Mouse (Mus musculus): ENCODE measurements around the gene Acsm4. TPM values are rescaled to one million over a fixed set of nuclear protein-coding genes. Genes with fewer than 3 reads are reported as not detected.

Acsm4 gene
- polyA plus RNA-seq (2012; rRNA removed) = not detected in 2 replicates

- Histone ChIP-seq H3K4me3 (ENCODE audit: control insufficient read depth, low read depth, low read length) (no peak within 1 kb of the TSS), H3K36me3 (ENCODE audit: control insufficient read depth, insufficient read depth, low read length) (no peaks in the 10 kb centered on the region), H3K4me1 (ENCODE audit: control insufficient read depth, insufficient read depth, low read length) (peaks cover 2% of the 10 kb centered on the region; the same call in 1 of the 2 replicates), H3K27me3 (ENCODE audit: control insufficient read depth, insufficient read depth, low read length) (no peaks in the 10 kb centered on the region), H3K27ac (ENCODE audit: control insufficient read depth, insufficient read depth, low read depth, low read length) (no peak within 1 kb of the TSS)
- TF ChIP-seq CTCF (IDR thresholded peaks at IDR 0.05; ENCODE audit: control insufficient read depth, insufficient read depth, insufficient replicate concordance, low read depth, low read length) = no peak
These were observed at the start of gene Acsm4 for GRCm38 (mm10) chr7:119689726-119690125. TSS of gene Acsm4 (plus strand) at chr7:119690026.

- H3K27ac ChIP-seq (ENCODE audit: control insufficient read depth, insufficient read depth, low read depth, low read length) = no peak overlapping the region
- H3K36me3 ChIP-seq (ENCODE audit: control insufficient read depth, insufficient read depth, low read length) = no peaks in the 10 kb centered on the region
- TF ChIP-seq POLR2A (IDR thresholded peaks at IDR 0.05; ENCODE audit: control insufficient read depth, low read depth, low read length) = no peak
- H3K27me3 ChIP-seq (ENCODE audit: control insufficient read depth, insufficient read depth, low read length) = no peaks in the 10 kb centered on the region
- H3K4me3 ChIP-seq (ENCODE audit: control insufficient read depth, low read depth, low read length) = no peak overlapping the region
- no peaks in the 10 kb centered on the region for H3K4me1 ChIP-seq (ENCODE audit: control insufficient read depth, insufficient read depth, low read length)
These were observed 47.5 kb upstream of the Acsm4 start for GRCm38 (mm10) chr7:119642307-119642706.

- TF ChIP-seq CTCF (IDR thresholded peaks at IDR 0.05; ENCODE audit: control insufficient read depth, insufficient read depth, insufficient replicate concordance, low read depth, low read length) (no peak), POLR2A (IDR thresholded peaks at IDR 0.05; ENCODE audit: control insufficient read depth, low read depth, low read length) (no peak)
- Histone ChIP-seq H3K4me3 (ENCODE audit: control insufficient read depth, low read depth, low read length) (no peak overlapping the region), H3K36me3 (ENCODE audit: control insufficient read depth, insufficient read depth, low read length) (no peaks in the 10 kb centered on the region), H3K4me1 (ENCODE audit: control insufficient read depth, insufficient read depth, low read length) (no peaks in the 10 kb centered on the region), H3K27me3 (ENCODE audit: control insufficient read depth, insufficient read depth, low read length) (no peaks in the 10 kb centered on the region), H3K27ac (ENCODE audit: control insufficient read depth, insufficient read depth, low read depth, low read length) (no peak overlapping the region)
These were observed 21.9 kb upstream of the Acsm4 start for GRCm38 (mm10) chr7:119667893-119668292.

- Histone ChIP-seq H3K27ac (ENCODE audit: control insufficient read depth, insufficient read depth, low read depth, low read length) (no peak overlapping the region), H3K27me3 (ENCODE audit: control insufficient read depth, insufficient read depth, low read length) (no peaks in the 10 kb centered on the region)
- TF ChIP-seq CTCF (IDR thresholded peaks at IDR 0.05; ENCODE audit: control insufficient read depth, insufficient read depth, insufficient replicate concordance, low read depth, low read length) (no peak), POLR2A (IDR thresholded peaks at IDR 0.05; ENCODE audit: control insufficient read depth, low read depth, low read length) (no peak)
These were observed 19.4 kb upstream of the Acsm4 start for GRCm38 (mm10) chr7:119670395-119670794.

GRCm38 (mm10) chr7:119670925-119671324, 18.9 kb upstream of the Acsm4 start:
- H3K4me1 ChIP-seq (ENCODE audit: control insufficient read depth, insufficient read depth, low read length) = no peaks in the 10 kb centered on the region
- H3K27me3 ChIP-seq (ENCODE audit: control insufficient read depth, insufficient read depth, low read length) = no peaks in the 10 kb centered on the region
- no peaks in the 10 kb centered on the region for H3K36me3 ChIP-seq (ENCODE audit: control insufficient read depth, insufficient read depth, low read length)
- no peak overlapping the region for H3K27ac ChIP-seq (ENCODE audit: control insufficient read depth, insufficient read depth, low read depth, low read length)
- no peak overlapping the region for H3K4me3 ChIP-seq (ENCODE audit: control insufficient read depth, low read depth, low read length)
- no peak for TF ChIP-seq POLR2A (IDR thresholded peaks at IDR 0.05; ENCODE audit: control insufficient read depth, low read depth, low read length)
- no peak for TF ChIP-seq CTCF (IDR thresholded peaks at IDR 0.05; ENCODE audit: control insufficient read depth, insufficient read depth, insufficient replicate concordance, low read depth, low read length)

More at GRCm38 (mm10) chr7:119670395-119670794, 19.4 kb upstream of the Acsm4 start:
- Histone ChIP-seq H3K36me3 (ENCODE audit: control insufficient read depth, insufficient read depth, low read length) (no peaks in the 10 kb centered on the region), H3K4me1 (ENCODE audit: control insufficient read depth, insufficient read depth, low read length) (no peaks in the 10 kb centered on the region), H3K4me3 (ENCODE audit: control insufficient read depth, low read depth, low read length) (no peak overlapping the region)

GRCm38 (mm10) chr7:119673465-119673864, 16.4 kb upstream of the Acsm4 start:
- H3K27me3 ChIP-seq (ENCODE audit: control insufficient read depth, insufficient read depth, low read length) = no peaks in the 10 kb centered on the region
- H3K4me3 ChIP-seq (ENCODE audit: control insufficient read depth, low read depth, low read length) = no peak overlapping the region
- TF ChIP-seq POLR2A (IDR thresholded peaks at IDR 0.05; ENCODE audit: control insufficient read depth, low read depth, low read length) = no peak
- TF ChIP-seq CTCF (IDR thresholded peaks at IDR 0.05; ENCODE audit: control insufficient read depth, insufficient read depth, insufficient replicate concordance, low read depth, low read length) = peak; percentile 60; the same call in 1 of the 2 replicates
- H3K36me3 ChIP-seq (ENCODE audit: control insufficient read depth, insufficient read depth, low read length) = no peaks in the 10 kb centered on the region
- no peak overlapping the region for H3K27ac ChIP-seq (ENCODE audit: control insufficient read depth, insufficient read depth, low read depth, low read length)
- H3K4me1 ChIP-seq (ENCODE audit: control insufficient read depth, insufficient read depth, low read length) = no peaks in the 10 kb centered on the region

GRCm38 (mm10) chr7:119680107-119680506, 9.7 kb upstream of the Acsm4 start:
- H3K27ac ChIP-seq (ENCODE audit: control insufficient read depth, insufficient read depth, low read depth, low read length) = no peak overlapping the region
- no peaks in the 10 kb centered on the region for H3K4me1 ChIP-seq (ENCODE audit: control insufficient read depth, insufficient read depth, low read length)
- H3K4me3 ChIP-seq (ENCODE audit: control insufficient read depth, low read depth, low read length) = no peak overlapping the region
- H3K36me3 ChIP-seq (ENCODE audit: control insufficient read depth, insufficient read depth, low read length) = no peaks in the 10 kb centered on the region
- H3K27me3 ChIP-seq (ENCODE audit: control insufficient read depth, insufficient read depth, low read length) = no peaks in the 10 kb centered on the region
- TF ChIP-seq CTCF (IDR thresholded peaks at IDR 0.05; ENCODE audit: control insufficient read depth, insufficient read depth, insufficient replicate concordance, low read depth, low read length) = no peak

- no peaks in the 10 kb centered on the region for H3K36me3 ChIP-seq (ENCODE audit: control insufficient read depth, insufficient read depth, low read length)
- no peaks in the 10 kb centered on the region for H3K27me3 ChIP-seq (ENCODE audit: control insufficient read depth, insufficient read depth, low read length)
- no peaks in the 10 kb centered on the region for H3K4me1 ChIP-seq (ENCODE audit: control insufficient read depth, insufficient read depth, low read length)
- H3K27ac ChIP-seq (ENCODE audit: control insufficient read depth, insufficient read depth, low read depth, low read length) = no peak overlapping the region
- H3K4me3 ChIP-seq (ENCODE audit: control insufficient read depth, low read depth, low read length) = no peak overlapping the region
- TF ChIP-seq CTCF (IDR thresholded peaks at IDR 0.05; ENCODE audit: control insufficient read depth, insufficient read depth, insufficient replicate concordance, low read depth, low read length) (no peak), POLR2A (IDR thresholded peaks at IDR 0.05; ENCODE audit: control insufficient read depth, low read depth, low read length) (no peak)
These were observed 7.1 kb upstream of the Acsm4 start for GRCm38 (mm10) chr7:119682699-119683098.
